Mouse (Mus musculus): Measurements from ENCODE around the gene Nuf2.
"Not testable (repeated sequence)": the region's sequence is repeated elsewhere in the genome, so short reads cannot be mapped to it uniquely, and the experiment has no call there.

Nuf2 gene

DNA sequence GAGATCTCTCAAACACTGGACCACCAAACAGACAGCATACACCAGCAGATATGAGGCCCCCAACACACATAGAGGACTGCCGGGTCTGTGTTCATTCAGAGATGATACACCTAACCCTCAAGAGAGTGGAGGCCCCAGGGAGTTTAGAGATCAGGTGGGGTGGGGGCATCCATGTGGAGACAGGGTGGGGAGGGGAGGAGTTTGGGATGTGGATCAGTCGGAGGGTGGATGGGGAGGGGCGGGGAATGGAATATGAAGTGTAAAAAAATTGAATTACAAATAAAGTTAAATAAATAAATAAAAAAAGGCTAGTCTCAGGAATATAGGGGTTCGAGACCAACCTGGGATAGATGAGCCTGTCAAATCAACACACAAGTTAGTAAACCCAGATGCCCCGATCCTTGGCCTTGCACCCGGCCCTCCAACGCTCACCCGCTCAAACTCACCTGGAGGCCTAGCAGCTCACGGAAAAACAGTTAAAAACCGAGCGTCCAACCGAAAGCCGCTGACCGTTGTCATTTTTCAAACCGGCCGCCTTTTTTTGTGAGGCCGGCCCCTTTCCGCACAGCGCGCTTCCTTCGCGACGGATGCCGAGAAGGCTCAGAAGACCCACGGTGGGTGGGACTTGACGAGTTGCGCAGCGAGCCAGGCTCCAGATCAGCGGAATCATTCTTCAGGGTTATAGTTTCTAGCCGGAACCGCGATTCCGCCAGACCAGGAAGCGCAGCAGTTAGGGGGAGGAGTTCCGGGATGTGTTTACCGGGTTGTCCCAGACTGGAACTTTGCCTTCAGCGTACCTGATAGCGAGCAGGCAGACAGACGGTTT is at the start of gene Nuf2:
Gene Nuf2, minus strand, starts transcription at position 589 of the 826 bp plus-strand sequence.
- DNase-seq (ENCODE audit: low spot score in 2 of 2), result peak; percentile 98

DNA sequence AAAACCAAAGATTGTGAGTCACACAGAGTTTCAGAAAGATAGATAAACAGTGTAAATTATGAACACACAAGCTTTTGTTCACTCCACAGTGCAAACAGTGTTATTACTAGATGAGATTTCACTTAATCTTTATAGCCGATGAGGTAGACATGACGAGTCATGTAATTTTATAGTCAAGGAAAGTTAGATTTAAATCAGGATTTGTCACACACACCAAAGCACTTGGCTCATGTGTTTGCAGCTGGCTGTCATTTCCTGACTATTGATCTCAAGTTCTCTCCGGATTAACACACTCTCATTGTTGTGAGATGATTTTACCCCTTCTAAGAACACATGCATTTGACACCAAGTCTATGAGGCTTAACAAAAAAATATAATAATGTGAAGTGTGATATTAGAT is 48.3 kb upstream of the Nuf2 start:
- no peak for DNase-seq (ENCODE audit: low spot score in 2 of 2)

DNA sequence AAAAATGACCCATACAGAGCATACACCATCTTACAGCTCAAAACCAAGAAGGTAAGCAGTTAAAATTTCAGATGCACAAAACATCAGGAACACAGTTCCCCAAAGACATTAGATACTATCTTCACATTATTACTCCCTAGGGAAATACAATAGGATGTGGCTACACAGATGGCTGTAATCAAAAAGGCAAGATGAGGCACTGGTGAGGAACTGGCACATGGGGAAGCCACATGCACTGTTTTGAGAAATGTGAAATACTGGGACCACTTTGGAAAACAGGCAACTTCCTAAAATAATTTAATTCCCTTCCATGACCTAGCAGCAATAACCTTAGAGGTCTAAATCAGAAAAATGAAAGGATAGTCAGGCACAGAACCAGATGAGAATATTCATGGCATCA is 42.9 kb upstream of the Nuf2 start:
- no peak for DNase-seq (ENCODE audit: low spot score in 2 of 2)

DNA sequence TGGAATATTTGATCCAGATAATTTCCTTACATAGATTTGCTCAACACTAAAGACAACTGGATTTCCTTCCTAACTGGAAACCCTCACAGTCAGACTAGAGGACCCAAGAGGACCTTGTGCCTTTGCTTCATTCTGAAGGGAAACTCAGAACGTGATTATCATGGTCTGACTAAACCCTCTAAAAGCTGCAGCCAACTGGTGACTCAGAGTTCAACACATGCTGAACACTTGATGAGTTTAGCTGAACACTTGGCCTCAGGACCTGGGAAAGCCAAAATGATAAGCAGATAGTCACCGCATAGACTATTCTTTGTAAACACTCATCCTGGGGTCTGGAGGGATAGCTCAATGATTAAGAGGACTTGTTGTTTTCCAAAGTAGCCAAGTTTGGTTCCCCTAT is 24.4 kb upstream of the Nuf2 start:
- no peak for DNase-seq (ENCODE audit: low spot score in 2 of 2)

DNA sequence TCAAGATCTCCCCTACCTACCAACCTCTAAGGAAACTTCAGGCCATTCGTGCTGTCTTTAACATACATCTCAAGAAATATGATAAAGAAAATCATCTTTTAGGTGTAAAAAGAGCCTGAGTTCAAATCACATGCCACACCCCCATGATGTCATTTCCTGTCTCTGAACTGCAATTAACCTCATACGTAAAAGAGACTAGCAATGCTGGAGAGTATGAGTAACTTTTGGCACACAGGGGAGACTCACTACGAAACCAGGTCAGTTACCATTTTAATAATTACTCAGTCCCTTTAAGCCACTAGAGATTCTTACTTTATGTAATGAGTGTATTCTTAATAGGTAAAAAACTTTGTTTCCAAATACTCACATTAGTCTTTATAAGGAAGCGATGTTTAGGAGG is 23.8 kb upstream of the Nuf2 start:
- no peak for DNase-seq (ENCODE audit: low spot score in 2 of 2)

DNA sequence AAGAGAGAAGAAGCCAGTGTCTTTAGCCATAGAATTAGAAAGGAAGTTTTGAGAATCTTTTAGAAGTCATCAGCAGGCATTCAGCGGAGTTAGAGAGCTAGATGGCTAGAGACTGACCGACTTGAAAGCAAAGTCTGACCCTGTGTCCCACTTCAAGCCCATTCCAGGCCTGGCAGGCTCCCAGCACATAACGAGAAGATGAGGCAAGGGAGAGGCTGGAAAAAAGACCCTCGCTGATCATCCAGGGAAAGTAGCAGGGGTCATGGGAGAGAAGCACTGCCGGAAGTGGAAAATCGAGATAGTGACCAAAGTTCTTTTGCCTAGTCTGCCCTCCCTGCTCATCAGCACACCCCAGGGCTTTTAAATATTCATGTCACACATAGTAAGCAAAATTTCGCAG is 22.2 kb upstream of the Nuf2 start:
- no peak for DNase-seq (ENCODE audit: low spot score in 2 of 2)

DNA sequence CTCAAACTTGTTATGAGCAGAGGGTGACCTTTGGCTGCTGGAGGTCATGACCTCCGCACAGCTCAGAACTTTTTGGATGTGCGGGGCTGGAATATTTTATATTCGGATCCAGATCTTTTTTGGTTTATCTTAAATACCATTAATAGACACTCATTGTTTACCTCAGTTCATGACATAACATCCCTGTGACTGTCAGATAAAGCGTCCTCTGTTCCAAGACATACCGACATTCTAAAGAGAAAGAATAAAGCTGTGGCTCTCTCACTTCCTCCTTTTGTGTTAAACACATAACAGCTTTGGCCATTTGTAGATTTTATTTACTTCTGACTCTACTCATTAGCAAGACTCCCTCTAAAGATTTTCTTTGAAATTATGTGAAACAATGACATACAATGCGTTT is 9.2 kb upstream of the Nuf2 start:
- no peak for DNase-seq (ENCODE audit: low spot score in 2 of 2)

DNA sequence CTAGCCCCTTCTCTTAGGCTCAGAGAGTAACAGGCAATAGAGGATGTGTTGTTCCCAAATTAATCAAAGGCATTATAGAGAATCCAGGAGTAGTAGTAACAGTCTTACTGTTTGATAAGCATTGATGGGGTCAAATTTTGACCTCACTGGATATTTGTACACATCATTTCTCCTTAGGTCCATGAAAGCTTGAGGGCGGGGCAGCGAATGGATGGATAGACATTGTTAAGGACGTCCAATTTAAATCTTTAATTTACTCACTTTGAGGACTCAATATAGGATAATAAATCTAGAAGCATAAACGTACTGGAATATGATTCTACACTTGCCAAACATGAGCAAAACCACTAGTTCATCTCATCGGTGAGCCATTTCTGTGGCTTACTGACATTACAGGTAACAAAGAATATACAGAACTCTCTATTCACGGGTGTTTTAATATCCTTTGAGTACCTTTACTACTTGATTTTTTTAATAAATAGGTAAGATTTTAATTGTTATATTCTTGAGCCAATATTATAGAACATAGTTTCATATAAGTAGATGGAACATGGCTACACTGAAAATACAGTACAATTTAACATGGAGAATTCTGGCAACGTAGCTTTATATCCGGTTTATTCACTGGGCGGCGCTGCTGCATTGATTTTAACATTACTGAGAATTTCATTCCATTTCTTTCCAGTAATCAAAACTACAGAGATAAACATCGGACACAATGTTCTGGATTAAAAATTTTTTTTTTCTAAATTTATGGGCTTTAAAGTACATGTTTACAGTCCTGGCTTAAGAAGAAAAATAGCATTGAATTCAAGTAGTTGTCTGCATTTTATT is 655 bp upstream of the Nuf2 start:
- peak; percentile 64 to 69 for DNase-seq (ENCODE audit: low spot score in 2 of 2)

DNA sequence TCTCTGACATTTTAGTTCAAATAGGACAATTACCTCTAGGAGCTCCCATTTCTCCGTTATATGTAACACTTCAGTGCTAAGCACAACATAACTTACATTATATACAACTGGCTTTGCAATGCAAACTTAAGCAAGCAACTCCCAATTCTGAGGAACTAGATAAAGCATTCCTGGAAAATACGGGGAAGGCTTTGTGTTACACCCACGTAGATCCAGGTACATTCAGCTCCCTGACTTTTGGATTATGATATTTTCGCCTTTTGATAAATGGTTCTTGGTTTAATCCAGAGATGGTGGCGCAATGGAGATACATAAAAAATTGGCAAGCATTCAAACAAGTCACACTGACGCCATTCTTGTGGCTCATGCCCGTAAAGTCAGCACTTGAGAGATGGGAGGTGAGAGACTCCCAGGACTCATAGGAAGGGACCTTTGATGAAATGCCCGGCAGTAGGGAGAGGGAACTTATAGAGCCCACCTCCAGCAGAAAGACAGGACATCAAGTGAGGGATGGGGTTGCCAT is 1.2 kb downstream of the Nuf2 start:
- DNase-seq (ENCODE audit: low spot score in 2 of 2), result no peak

DNA sequence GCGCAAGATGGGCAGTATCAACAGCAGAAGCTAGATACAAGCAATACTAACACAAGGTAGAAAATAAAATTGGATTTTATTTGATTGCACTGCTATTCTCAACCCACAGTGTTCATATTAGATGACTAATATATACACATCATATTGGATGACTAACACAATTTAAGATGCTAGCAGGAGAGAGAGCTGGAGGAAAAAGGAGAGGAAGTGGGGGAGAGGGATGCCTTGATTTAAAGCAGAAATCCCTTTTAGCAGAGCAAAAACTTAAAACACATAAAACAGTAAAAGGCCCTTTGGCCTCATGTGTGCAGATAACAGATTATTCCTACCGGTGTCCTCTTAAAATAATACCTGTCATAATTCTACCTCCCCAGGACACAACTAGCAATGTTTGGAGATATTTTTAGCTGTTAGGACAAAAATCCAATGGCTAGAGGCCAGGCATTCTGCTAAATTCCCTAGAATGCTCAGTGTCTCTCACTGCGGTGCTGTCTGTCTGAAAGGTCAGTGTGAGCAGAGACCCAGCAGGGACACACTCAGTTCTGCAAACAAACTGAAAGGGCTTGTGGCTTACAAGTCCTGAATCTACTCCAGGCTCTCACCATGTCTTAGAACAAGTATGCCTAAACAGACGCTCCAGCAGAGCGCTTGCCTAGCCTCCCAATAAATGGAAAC is 5.1 kb downstream of the Nuf2 start:
- DNase-seq (ENCODE audit: low spot score in 2 of 2), result no peak

DNA sequence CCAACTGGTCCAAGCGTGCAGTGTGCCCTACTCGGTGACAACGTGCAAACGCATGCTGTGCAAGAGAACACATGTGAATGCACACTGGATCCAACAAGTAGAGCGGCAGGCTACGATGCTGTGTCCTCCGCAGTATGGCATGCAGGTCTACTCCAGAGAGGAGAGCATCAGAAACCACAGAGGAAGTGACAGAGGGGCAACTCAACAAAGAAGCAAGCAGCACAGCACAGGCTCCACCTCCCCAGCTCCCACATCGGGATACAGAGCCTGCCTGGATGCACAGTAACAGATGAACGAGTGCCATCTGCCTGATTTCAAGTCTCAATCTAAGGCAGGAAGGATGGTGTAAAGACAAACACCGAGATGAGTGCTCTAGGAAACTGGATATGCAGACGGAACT is 11.9 kb downstream of the Nuf2 start:
- DNase-seq (ENCODE audit: low spot score in 2 of 2), result no peak

DNA sequence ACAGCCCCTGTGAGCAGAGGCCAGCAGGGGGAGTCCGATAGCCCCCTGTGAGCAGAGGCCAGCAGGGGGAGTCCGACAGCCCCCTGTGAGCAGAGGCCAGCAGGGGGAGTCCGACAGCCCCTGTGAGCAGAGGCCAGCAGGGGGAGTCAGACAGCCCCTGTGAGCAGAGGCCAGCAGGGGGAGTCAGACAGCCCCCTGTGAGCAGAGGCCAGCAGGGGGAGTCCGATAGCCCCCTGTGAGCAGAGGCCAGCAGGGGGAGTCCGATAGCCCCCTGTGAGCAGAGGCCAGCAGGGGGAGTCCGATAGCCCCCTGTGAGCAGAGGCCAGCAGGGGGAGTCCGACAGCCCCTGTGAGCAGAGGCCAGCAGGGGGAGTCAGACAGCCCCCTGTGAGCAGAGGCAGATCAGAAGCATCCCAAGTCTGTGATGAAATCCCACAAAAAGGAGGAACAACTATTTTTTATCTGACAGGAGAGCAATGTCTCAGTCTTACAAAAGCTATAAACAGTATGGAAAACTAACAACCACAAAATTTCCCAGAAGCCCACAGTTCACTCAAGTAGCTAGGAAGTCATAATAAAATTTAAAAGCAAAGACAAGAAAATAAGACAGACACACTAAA is 13.3 kb downstream of the Nuf2 start:
- DNase-seq (ENCODE audit: low spot score in 2 of 2), result not testable (repeated sequence)

DNA sequence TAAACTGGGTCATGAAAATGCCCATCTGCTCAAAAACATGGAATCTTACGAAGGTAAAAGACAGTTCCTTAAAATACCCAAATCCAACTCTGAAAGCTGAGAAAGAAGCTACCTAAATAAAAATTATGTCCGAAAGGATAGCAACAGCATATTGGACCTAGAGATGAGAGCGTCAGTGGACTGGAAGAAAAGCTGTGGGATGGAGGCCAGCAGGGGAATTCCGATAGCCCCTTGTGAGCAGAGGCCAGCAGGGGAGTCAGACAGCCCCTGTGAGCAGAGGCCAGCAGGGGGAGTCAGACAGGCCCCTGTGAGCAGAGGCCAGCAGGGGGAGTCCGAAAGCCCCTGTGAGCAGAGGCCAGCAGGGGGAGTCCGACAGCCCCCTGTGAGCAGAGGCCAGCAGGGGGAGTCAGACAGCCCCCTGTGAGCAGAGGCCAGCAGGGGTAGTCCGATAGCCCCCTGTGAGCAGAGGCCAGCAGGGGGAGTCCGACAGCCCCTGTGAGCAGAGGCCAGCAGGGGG is 13.8 kb downstream of the Nuf2 start:
- no peak for DNase-seq (ENCODE audit: low spot score in 2 of 2)

DNA sequence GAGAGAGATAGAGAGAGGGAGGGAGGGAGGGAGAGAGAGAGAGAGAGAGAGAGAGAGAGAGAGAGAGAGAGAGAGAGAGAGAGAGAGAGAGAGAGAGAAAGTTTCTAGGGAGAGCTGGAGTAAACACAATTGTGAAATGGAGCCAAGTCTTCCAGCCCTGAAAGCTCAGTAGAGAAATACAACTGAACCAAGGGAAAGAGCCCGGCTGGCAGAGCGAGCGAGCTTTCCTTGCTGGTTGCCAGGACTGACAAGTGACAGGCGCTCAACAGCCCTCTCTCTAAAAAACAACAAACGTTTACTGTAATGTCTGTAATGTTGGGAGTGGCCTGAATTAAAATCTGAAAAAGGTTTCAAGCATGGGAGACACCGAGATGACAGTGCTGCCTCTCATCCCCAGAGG is 24.9 kb downstream of the Nuf2 start:
- DNase-seq (ENCODE audit: low spot score in 2 of 2), result no peak

DNA sequence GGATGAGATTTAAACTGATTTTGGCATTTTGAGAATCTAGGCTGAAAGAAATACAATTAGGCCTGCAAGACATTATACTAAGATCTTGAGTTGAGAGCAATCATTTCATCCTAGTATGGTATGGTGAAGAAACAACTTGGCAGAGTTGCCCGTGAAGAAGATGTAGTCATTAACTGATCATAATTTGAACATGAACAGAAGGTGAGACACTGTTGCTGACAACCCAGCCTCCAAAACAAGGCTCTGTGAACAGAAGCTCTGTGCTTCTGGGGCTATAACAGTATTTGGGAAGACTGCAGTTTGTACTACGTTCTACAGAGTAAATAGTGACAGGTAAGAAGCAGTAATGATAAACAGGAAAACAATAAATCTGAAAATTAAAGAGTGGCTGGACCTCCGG is 28.4 kb downstream of the Nuf2 start:
- no peak for DNase-seq (ENCODE audit: low spot score in 2 of 2)

DNA sequence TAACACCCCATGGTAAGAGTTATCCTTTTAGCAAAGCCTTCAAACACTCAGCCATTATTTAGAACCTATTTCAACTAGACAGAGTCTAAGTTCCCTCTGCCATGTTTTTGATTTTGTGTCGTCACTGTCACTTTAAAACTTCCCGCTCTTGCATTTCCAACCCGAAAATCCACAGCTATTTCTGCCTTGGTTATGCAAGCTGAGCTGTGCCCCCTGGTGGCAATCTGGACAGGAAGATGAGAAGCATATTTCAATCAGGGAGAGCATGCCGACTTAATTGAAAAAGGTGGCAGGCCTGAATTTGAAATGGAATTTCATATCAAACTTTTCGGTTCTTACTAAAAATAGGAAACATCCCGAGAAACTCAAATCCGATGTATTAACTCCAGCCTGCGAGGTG is 35.6 kb downstream of the Nuf2 start:
- DNase-seq (ENCODE audit: low spot score in 2 of 2), result no peak

DNA sequence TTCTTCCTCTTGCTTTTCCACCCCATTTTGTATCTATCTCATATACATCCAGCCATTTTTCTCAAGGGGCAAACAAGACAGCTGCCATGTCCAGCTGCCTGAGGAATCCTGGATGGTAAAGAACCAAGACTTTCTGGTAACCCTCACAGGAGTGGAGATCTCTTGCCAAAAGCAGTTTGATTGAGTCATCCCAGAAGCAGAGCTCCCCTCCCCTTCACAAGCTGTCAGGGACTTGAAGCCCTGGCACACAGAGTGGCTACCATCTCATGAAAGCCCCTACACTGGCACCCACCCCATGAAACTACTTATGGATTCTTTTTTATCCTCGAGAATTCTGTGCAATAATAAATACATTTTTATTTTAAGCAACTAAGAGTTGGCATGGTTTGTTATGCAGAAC is 39.7 kb downstream of the Nuf2 start:
- DNase-seq (ENCODE audit: low spot score in 2 of 2), result no peak

DNA sequence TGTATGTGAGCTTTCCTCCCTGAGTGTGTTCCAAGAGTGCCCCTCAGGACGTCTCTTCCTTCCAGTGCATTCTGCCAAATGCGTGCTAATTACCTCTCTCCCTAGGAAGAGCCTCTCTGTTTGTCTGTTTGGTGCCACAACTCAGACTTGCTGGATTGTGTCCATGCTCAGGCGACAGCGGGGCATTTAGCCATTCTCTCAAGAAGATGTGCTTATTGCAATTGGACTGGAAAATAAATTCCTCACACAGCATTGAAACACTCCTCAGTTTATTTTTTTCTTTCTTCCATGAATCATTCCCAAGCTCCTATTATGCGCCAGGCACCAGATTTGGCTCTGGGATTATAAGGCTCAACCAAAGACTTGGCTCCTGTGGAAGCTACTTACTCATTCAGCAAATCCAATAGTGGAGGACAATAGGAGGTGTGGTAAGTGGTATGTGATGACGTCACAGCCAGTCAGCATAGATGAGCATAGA is 45.8 kb downstream of the Nuf2 start:
- no peak for DNase-seq (ENCODE audit: low spot score in 2 of 2)

DNA sequence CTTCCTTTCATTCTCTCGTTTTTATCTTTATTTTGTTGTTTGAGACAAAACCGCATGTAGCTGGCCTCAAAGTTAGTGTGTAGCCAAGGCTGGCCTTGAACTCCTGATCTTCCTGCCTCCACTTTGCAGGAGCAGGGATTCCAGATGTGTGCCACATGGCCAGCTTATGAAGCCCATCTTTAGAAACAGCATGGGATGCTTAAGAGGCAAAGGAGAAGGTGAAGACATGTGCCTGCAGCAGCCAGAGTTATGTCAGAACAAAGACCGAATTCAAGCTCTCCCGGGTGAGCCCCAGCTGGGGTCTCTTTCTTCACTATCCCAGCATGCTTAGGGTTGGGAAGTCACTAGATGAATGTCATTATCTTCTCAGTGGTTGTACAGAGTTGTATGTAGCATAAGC is 46.7 kb downstream of the Nuf2 start:
- no peak for DNase-seq (ENCODE audit: low spot score in 2 of 2)

DNA sequence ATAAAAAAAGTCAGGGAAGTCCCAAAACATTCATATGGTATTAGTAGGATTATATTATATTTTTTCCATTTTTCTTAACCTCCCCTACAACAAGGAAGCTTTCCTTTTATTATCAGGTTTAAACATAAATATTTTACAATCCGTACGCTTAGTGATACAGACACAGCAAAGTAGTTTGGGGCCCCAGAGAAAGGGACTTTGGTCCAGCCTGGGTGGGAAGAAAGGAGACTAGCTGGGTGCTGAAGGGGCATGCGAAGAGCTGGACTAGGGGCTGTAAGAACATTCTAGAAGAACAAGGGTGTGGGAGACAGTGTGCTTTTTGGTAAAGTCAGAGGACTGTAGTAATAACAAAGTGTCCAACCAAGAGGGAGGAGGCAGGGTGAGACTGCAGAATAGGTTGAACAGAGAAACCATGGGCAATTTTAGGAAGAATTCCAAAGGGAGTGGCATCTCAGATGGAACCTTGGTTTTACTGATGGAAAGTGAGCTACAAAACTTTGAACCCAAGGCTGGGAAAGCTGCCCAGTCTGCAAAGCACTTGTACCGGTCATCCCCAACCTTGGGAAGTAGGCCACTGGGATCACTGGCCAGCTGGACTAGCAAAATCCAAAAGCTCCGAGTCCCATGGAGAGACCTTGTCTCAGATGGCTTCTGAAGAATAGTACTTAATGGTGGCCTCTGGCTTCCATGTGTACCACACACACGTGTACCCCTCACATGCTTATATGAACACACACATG is 48.5 kb downstream of the Nuf2 start:
- no peak for DNase-seq (ENCODE audit: low spot score in 2 of 2)

DNA sequence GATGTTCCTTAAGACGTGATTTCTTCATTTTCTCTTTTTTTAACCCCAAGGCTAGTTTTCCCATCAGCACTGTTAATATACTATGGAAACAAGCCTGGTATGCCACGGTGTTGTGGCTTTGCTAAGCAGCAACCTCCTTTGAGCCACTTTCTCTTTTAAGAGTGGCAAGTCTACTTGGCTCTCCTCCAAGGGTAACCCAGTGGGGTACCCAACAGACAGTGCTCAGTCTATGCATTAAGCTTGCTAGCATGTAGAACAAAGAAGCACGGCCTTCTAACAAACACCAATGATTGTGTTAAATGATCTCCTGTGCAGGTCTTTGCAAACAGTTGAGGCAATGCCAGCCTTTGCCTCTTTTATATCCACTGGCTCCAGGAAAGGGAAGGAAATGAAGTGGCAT is 60.1 kb downstream of the Nuf2 start:
- no peak for DNase-seq (ENCODE audit: low spot score in 2 of 2)

Data from urinary bladder, postnatal 36 days (tissue).